Comparison of ENCODE assay signal across 10 mouse cellular contexts in genomic region chr1:168245539-168245938, GRCm38 (mm10).
DNase-seq lines count a peak whose midpoint lies in the region; ATAC-seq lines count a peak whose summit lies in the region.
"Had no signal": no experiment of that assay in that cellular context is flagged by ENCODE, and none has a peak within 500 bp of the region (broad histone marks: within the 10 kb centered on the region; RNA-seq: fewer than 3 reads in every experiment).

No protein-coding gene starts in this region.

- H3K27me3 ChIP-seq in hindbrain, embryonic 16.5 days (replicated peaks; ENCODE audit: control insufficient read depth, insufficient read depth, low read length), result no peaks in the 10 kb centered on the region
- H3K27me3 ChIP-seq in neural tube, embryonic 14.5 days (ENCODE audit: control insufficient read depth, insufficient read depth, low read length), result no peaks in the 10 kb centered on the region

- no peak overlapping the region for H3K4me2 ChIP-seq in hindbrain, embryonic 16.5 days (ENCODE audit: low read length)
- no peak overlapping the region for H3K4me2 ChIP-seq in neural tube, embryonic 14.5 days (ENCODE audit: low read depth, low read length)

- WGBS in hindbrain, embryonic 16.5 days, result 24% methylated on average over 5 of the region's 5 CpGs
- WGBS in neural tube, embryonic 14.5 days, result 33% methylated on average over 5 of the region's 5 CpGs

- no peak overlapping the region for H3K4me3 ChIP-seq in hindbrain, embryonic 16.5 days (ENCODE audit: low read length)
- no peak overlapping the region for H3K4me3 ChIP-seq in neural tube, embryonic 14.5 days (ENCODE audit: low read depth, low read length)

- peaks cover 45% of the 10 kb centered on the region for H3K4me1 ChIP-seq in hindbrain, embryonic 16.5 days (ENCODE audit: control insufficient read depth, insufficient read depth, low read depth, low read length)
- H3K4me1 ChIP-seq in neural tube, embryonic 14.5 days (ENCODE audit: control insufficient read depth, insufficient read depth, low read length), result peaks cover 39% of the 10 kb centered on the region

- H3K9me3 ChIP-seq in hindbrain, embryonic 16.5 days (ENCODE audit: control insufficient read depth, low read length), result no peaks in the 10 kb centered on the region
- H3K9me3 ChIP-seq in neural tube, embryonic 14.5 days (ENCODE audit: control insufficient read depth, low read length), result no peaks in the 10 kb centered on the region

- no peak overlapping the region for H3K9ac ChIP-seq in hindbrain, embryonic 16.5 days (ENCODE audit: low read depth, low read length)
- no peak overlapping the region for H3K9ac ChIP-seq in neural tube, embryonic 14.5 days (replicated peaks; ENCODE audit: low read depth, low read length)

- peak; percentile 79 for ATAC-seq in hindbrain, embryonic 16.5 days
- ATAC-seq in neural tube, embryonic 14.5 days (ENCODE audit: low read depth), result peak; percentile 78
- ATAC-seq in monocyte, adult 5-6 weeks (replicated peaks; ENCODE audit: insufficient number of reproducible peaks, low FRiP score, low TSS enrichment, poor library complexity, severe bottlenecking), result no peak
- ATAC-seq in erythroblast, adult 5-6 weeks (replicated peaks; ENCODE audit: low FRiP score, poor library complexity, severe bottlenecking), result no peak
- ATAC-seq: intestine, postnatal 0 days had no signal

- peak; percentile 29 for DNase-seq in gastrocnemius, postnatal 10 days
- DNase-seq in gastrocnemius, postnatal 25 days, result no peak
- DNase-seq in retina, postnatal 1 day, result peak; percentile 61
- no peak for DNase-seq in retina, embryonic 14.5 days (ENCODE audit: low spot score)
- DNase-seq: lung, adult 18-20 months had no signal

- no peaks in the 10 kb centered on the region for H3K36me3 ChIP-seq in hindbrain, embryonic 16.5 days (ENCODE audit: control insufficient read depth, insufficient read depth, low read length)
- H3K36me3 ChIP-seq in neural tube, embryonic 14.5 days (ENCODE audit: control insufficient read depth, insufficient read depth, low read length), result no peaks in the 10 kb centered on the region

- peak overlapping the region; percentile 29 for H3K27ac ChIP-seq in hindbrain, embryonic 16.5 days (ENCODE audit: low read depth, low read length)
- no peak overlapping the region; the same call in 1 of the 2 replicates for H3K27ac ChIP-seq in neural tube, embryonic 14.5 days (ENCODE audit: low read depth, low read length)

Comparison
In these comparisons a context has a peak if more than half of its experiments do, and no peak if none do; other contexts are left out.
1. DNase-seq: peak in gastrocnemius, postnatal 10 days (single experiment) and retina, postnatal 1 day (single experiment); none in gastrocnemius, postnatal 25 days (single experiment) and retina, embryonic 14.5 days (single experiment).
2. ATAC-seq: peak in hindbrain, embryonic 16.5 days (single experiment) and neural tube, embryonic 14.5 days (single experiment); none in monocyte, adult 5-6 weeks (single experiment) and erythroblast, adult 5-6 weeks (single experiment).